Mouse (Mus musculus): ENCODE data around the gene Fbrsl1. TPM values are rescaled to one million over a fixed set of nuclear protein-coding genes. Genes with fewer than 3 reads are reported as not detected.
A peak's percentile ranks its signal among the peaks of the same experiment; 100 is the strongest.

Gene Fbrsl1
- polyA plus RNA-seq, 1 experiment from 2014 or later: 17.5 TPM

- H3K4me1 ChIP-seq (replicated peaks; ENCODE audit: control insufficient read depth, insufficient read depth, low read length): no peaks in the 10 kb centered on the region
- no peak overlapping the region for H3K4me2 ChIP-seq (replicated peaks; ENCODE audit: low read depth, low read length)
- WGBS: 14% methylated on average over 5 of the region's 5 CpGs
- no peaks in the 10 kb centered on the region for H3K9me3 ChIP-seq (ENCODE audit: control insufficient read depth, low read length)
- H3K36me3 ChIP-seq (ENCODE audit: control insufficient read depth, insufficient read depth, low read length): no peaks in the 10 kb centered on the region
- peak; percentile 84 for ATAC-seq (ENCODE audit: low FRiP score)
- H3K27me3 ChIP-seq (ENCODE audit: control insufficient read depth, insufficient read depth, low read length): peaks cover under 1% of the 10 kb centered on the region; the same call in 1 of the 2 replicates
- H3K27ac ChIP-seq (ENCODE audit: low read depth, low read length): no peak overlapping the region
- DNase-seq (ENCODE audit: low spot score): peak; percentile 70
- H3K9ac ChIP-seq (ENCODE audit: low read depth, low read length): no peak overlapping the region
- no peak overlapping the region for H3K4me3 ChIP-seq (ENCODE audit: low read depth, low read length)
These were observed 38.5 kb upstream of the Fbrsl1 start for GRCm38 (mm10) chr5:110486674-110487334.

- WGBS: 86% methylated on average over 3 of the region's 3 CpGs
- no peak overlapping the region for H3K4me3 ChIP-seq (ENCODE audit: low read depth, low read length)
- H3K4me1 ChIP-seq (replicated peaks; ENCODE audit: control insufficient read depth, insufficient read depth, low read length): no peaks in the 10 kb centered on the region
- no peak overlapping the region for H3K9ac ChIP-seq (ENCODE audit: low read depth, low read length)
- no peaks in the 10 kb centered on the region for H3K36me3 ChIP-seq (ENCODE audit: control insufficient read depth, insufficient read depth, low read length)
- DNase-seq (ENCODE audit: low spot score) (no peak), ATAC-seq (ENCODE audit: low FRiP score) (no peak)
- peaks cover 13% of the 10 kb centered on the region for H3K27me3 ChIP-seq (ENCODE audit: control insufficient read depth, insufficient read depth, low read length)
- no peaks in the 10 kb centered on the region for H3K9me3 ChIP-seq (ENCODE audit: control insufficient read depth, low read length)
- no peak overlapping the region for H3K27ac ChIP-seq (ENCODE audit: low read depth, low read length)
- no peak overlapping the region for H3K4me2 ChIP-seq (replicated peaks; ENCODE audit: low read depth, low read length)
These were observed 36.4 kb upstream of the Fbrsl1 start for GRCm38 (mm10) chr5:110484711-110485110.

- Histone ChIP-seq H3K27ac (ENCODE audit: low read depth, low read length) (no peak overlapping the region), H3K4me1 (replicated peaks; ENCODE audit: control insufficient read depth, insufficient read depth, low read length) (no peaks in the 10 kb centered on the region), H3K9me3 (ENCODE audit: control insufficient read depth, low read length) (no peaks in the 10 kb centered on the region), H3K4me3 (ENCODE audit: low read depth, low read length) (no peak overlapping the region), H3K27me3 (ENCODE audit: control insufficient read depth, insufficient read depth, low read length) (peaks cover 13% of the 10 kb centered on the region), H3K9ac (ENCODE audit: low read depth, low read length) (no peak overlapping the region), H3K4me2 (replicated peaks; ENCODE audit: low read depth, low read length) (no peak overlapping the region), H3K36me3 (ENCODE audit: control insufficient read depth, insufficient read depth, low read length) (no peaks in the 10 kb centered on the region)
- WGBS: 72% methylated on average over 8 of the region's 8 CpGs
- ATAC-seq (ENCODE audit: low FRiP score) (no peak), DNase-seq (ENCODE audit: low spot score) (no peak)
These were observed 30.9 kb upstream of the Fbrsl1 start for GRCm38 (mm10) chr5:110479228-110479627.

GRCm38 (mm10) chr5:110474156-110474555, 25.9 kb upstream of the Fbrsl1 start:
- no peak overlapping the region for H3K4me3 ChIP-seq (ENCODE audit: low read depth, low read length)
- H3K9me3 ChIP-seq (ENCODE audit: control insufficient read depth, low read length): no peaks in the 10 kb centered on the region
- no peak overlapping the region for H3K9ac ChIP-seq (ENCODE audit: low read depth, low read length)
- no peaks in the 10 kb centered on the region for H3K27me3 ChIP-seq (ENCODE audit: control insufficient read depth, insufficient read depth, low read length)
- 72% methylated on average over 11 of the region's 11 CpGs for WGBS
- DNase-seq (ENCODE audit: low spot score) (no peak), ATAC-seq (ENCODE audit: low FRiP score) (no peak)
- no peak overlapping the region for H3K27ac ChIP-seq (ENCODE audit: low read depth, low read length)
- 0 out of 2 replicates have a peak, but pooled peaks cover 3% of the 10 kb centered on the region for H3K4me1 ChIP-seq (replicated peaks; ENCODE audit: control insufficient read depth, insufficient read depth, low read length)
- no peak overlapping the region for H3K4me2 ChIP-seq (replicated peaks; ENCODE audit: low read depth, low read length)
- no peaks in the 10 kb centered on the region for H3K36me3 ChIP-seq (ENCODE audit: control insufficient read depth, insufficient read depth, low read length)

GRCm38 (mm10) chr5:110472834-110473233, 24.5 kb upstream of the Fbrsl1 start:
- Histone ChIP-seq H3K4me2 (replicated peaks; ENCODE audit: low read depth, low read length) (no peak overlapping the region), H3K4me1 (replicated peaks; ENCODE audit: control insufficient read depth, insufficient read depth, low read length) (0 out of 2 replicates have a peak, but pooled peaks cover 3% of the 10 kb centered on the region), H3K4me3 (ENCODE audit: low read depth, low read length) (no peak overlapping the region), H3K27ac (ENCODE audit: low read depth, low read length) (no peak overlapping the region), H3K36me3 (ENCODE audit: control insufficient read depth, insufficient read depth, low read length) (no peaks in the 10 kb centered on the region), H3K9ac (ENCODE audit: low read depth, low read length) (no peak overlapping the region), H3K27me3 (ENCODE audit: control insufficient read depth, insufficient read depth, low read length) (no peaks in the 10 kb centered on the region), H3K9me3 (ENCODE audit: control insufficient read depth, low read length) (no peaks in the 10 kb centered on the region)
- DNase-seq (ENCODE audit: low spot score): no peak
- 10% methylated on average over 1 of the region's 1 CpGs for WGBS
- no peak for ATAC-seq (ENCODE audit: low FRiP score)

- no peak overlapping the region for H3K4me2 ChIP-seq (replicated peaks; ENCODE audit: low read depth, low read length)
- H3K27ac ChIP-seq (ENCODE audit: low read depth, low read length): no peak overlapping the region
- no peak overlapping the region for H3K4me3 ChIP-seq (ENCODE audit: low read depth, low read length)
- 26% methylated on average over 5 of the region's 5 CpGs for WGBS
- no peaks in the 10 kb centered on the region for H3K27me3 ChIP-seq (ENCODE audit: control insufficient read depth, insufficient read depth, low read length)
- H3K9ac ChIP-seq (ENCODE audit: low read depth, low read length): no peak overlapping the region
- H3K9me3 ChIP-seq (ENCODE audit: control insufficient read depth, low read length): no peaks in the 10 kb centered on the region
- no peaks in the 10 kb centered on the region for H3K36me3 ChIP-seq (ENCODE audit: control insufficient read depth, insufficient read depth, low read length)
- DNase-seq (ENCODE audit: low spot score) (no peak), ATAC-seq (ENCODE audit: low FRiP score) (no peak)
- H3K4me1 ChIP-seq (replicated peaks; ENCODE audit: control insufficient read depth, insufficient read depth, low read length): 0 out of 2 replicates have a peak, but pooled peaks cover 4% of the 10 kb centered on the region
These were observed 23.7 kb upstream of the Fbrsl1 start for GRCm38 (mm10) chr5:110471981-110472476.

GRCm38 (mm10) chr5:110471285-110471684, 23.0 kb upstream of the Fbrsl1 start:
- Histone ChIP-seq H3K27me3 (ENCODE audit: control insufficient read depth, insufficient read depth, low read length) (no peaks in the 10 kb centered on the region), H3K4me3 (ENCODE audit: low read depth, low read length) (no peak overlapping the region), H3K36me3 (ENCODE audit: control insufficient read depth, insufficient read depth, low read length) (no peaks in the 10 kb centered on the region), H3K9ac (ENCODE audit: low read depth, low read length) (no peak overlapping the region), H3K4me1 (replicated peaks; ENCODE audit: control insufficient read depth, insufficient read depth, low read length) (0 out of 2 replicates have a peak, but pooled peaks cover 6% of the 10 kb centered on the region), H3K4me2 (replicated peaks; ENCODE audit: low read depth, low read length) (no peak overlapping the region), H3K27ac (ENCODE audit: low read depth, low read length) (no peak overlapping the region), H3K9me3 (ENCODE audit: control insufficient read depth, low read length) (no peaks in the 10 kb centered on the region)
- WGBS: 30% methylated on average over 4 of the region's 4 CpGs
- no peak for ATAC-seq (ENCODE audit: low FRiP score)
- DNase-seq (ENCODE audit: low spot score): no peak

- H3K4me2 ChIP-seq (replicated peaks; ENCODE audit: low read depth, low read length): no peak overlapping the region
- no peaks in the 10 kb centered on the region for H3K9me3 ChIP-seq (ENCODE audit: control insufficient read depth, low read length)
- no peaks in the 10 kb centered on the region for H3K36me3 ChIP-seq (ENCODE audit: control insufficient read depth, insufficient read depth, low read length)
- H3K27me3 ChIP-seq (ENCODE audit: control insufficient read depth, insufficient read depth, low read length): no peaks in the 10 kb centered on the region
- H3K9ac ChIP-seq (ENCODE audit: low read depth, low read length): no peak overlapping the region
- no peak for DNase-seq (ENCODE audit: low spot score)
- 0 out of 2 replicates have a peak, but pooled peaks cover 6% of the 10 kb centered on the region for H3K4me1 ChIP-seq (replicated peaks; ENCODE audit: control insufficient read depth, insufficient read depth, low read length)
- ATAC-seq (ENCODE audit: low FRiP score): no peak
- H3K27ac ChIP-seq (ENCODE audit: low read depth, low read length): no peak overlapping the region
- no peak overlapping the region for H3K4me3 ChIP-seq (ENCODE audit: low read depth, low read length)
- 75% methylated on average over 8 of the region's 8 CpGs for WGBS
These were observed 21.1 kb upstream of the Fbrsl1 start for GRCm38 (mm10) chr5:110469227-110469925.

All from hindbrain, embryonic 11.5 days (tissue).